Mouse (Mus musculus) C3H10T1/2 (cell line): ENCODE measurements around the gene Bdkrb1. TPM values are rescaled to one million over a fixed set of nuclear protein-coding genes. Genes with fewer than 3 reads are reported as not detected.

Experiments used
- polyA plus RNA-seq, 2 experiments: library from polyadenylated mRNA; unstranded; fragments of >200 nt; fragmentation: generic; extraction: Trizol; gene quantifications; one replicate each; pipeline ENCODE4 v1.2.1; 2012; ENCODE audit warnings: missing spikeins in 2 of 2

Gene Bdkrb1
- polyA plus RNA-seq = 10 to 100 TPM; 10.1 to 12.0 TPM

GRCm38 (mm10) chr12:105602581-105603210 lies at the start of gene Bdkrb1:
Bdkrb1 (plus strand) TSS chr12:105603085.

DNA sequence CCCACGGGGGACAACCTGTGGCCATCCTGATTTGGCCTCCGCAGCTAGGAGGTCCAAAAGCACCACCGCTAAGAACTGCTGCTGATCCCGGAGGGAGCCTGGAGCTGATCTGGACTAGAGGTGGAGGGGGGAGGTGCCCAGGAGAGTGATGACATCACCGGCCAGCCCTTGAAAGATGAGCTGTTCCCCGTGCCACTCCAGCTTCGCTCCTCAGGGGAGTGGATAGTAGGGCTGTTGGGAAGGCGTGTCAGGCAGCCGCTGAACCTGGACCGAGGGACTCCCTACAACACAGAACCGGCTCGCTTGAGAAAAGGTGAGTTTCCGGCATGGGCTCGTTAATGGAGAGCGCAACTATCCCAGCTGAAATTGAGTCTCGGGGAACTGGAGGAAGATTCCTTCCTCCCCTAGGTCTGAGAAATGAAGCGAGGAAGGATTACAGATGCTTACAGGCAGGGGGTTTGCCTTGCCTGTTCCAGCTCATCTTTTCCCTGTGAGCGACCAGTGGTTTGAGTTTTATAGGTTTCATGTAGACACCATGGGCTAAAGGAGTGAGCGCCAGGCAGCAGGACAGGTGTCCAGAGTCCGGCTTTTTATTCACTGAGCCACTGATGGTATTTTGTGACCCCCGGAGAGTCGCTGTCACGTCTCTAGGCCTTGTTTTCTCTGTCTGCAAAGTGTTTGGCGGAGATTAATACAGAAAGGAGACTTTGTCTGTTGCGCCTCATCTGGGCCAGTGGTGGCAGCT lies 39.8 kb upstream of the Bdkrb1 start, which contains the start of gene Bdkrb2:
TSS of gene Bdkrb2 (plus strand) at position 291 of the 745 bp plus-strand sequence.

Other genes starting within 250 kb of the Bdkrb1 start
- under 1 TPM in 1 of 2 experiments, not detected in 1; 0.02 TPM for gene D430019H16Rik, start 149.2 kb upstream of the Bdkrb1 start, polyA plus RNA-seq
- under 1 TPM; 0.72 to 0.89 TPM for gene Bdkrb2, start 39.9 kb upstream of the Bdkrb1 start, polyA plus RNA-seq
- gene Gskip, start 81.7 kb downstream of the Bdkrb1 start, polyA plus RNA-seq = 10 to 100 TPM in 1 of 2 experiments, 1 to 10 TPM in 1; 2.3 to 12.2 TPM
- 10 to 100 TPM in 1 of 2 experiments, 1 to 10 TPM in 1; 3.2 to 14.6 TPM for gene Atg2b, start 82.1 kb downstream of the Bdkrb1 start, polyA plus RNA-seq
- gene Ak7, start 102.9 kb downstream of the Bdkrb1 start, polyA plus RNA-seq = under 1 TPM in 1 of 2 experiments, not detected in 1; 0.06 TPM
- gene Papola, start 181.6 kb downstream of the Bdkrb1 start, polyA plus RNA-seq = 10 to 100 TPM in 1 of 2 experiments, 1 to 10 TPM in 1; 4.3 to 24.6 TPM